Mouse (Mus musculus) urinary bladder, postnatal 0 days (tissue): ENCODE data around the gene Gpha2. TPM values are rescaled to one million over a fixed set of nuclear protein-coding genes. Genes with fewer than 3 reads are reported as not detected.

Experiments
- microRNA counts: library from miRNA; unstranded; fragments of <30 nt; microRNA quantifications from one replicate; lab custom pipeline; 2016
- microRNA-seq: library from miRNA; unstranded; fragments of <30 nt; microRNA quantifications from one replicate; pipeline ENCODE4, GENCODE M21; 2016
- polyA plus RNA-seq: library from polyadenylated mRNA; unstranded; fragments of >200 nt; fragmentation: Nextera tagmentation; extraction: Ambion mirVana; gene quantifications from 2 replicates; pipeline ENCODE4 v1.2.1, GENCODE M21; 2015

The Gpha2 gene
- 0.37 and 0.65 TPM in 2 replicates for polyA plus RNA-seq

GRCm38 (mm10) chr19:6226135-6226534 lies at the start of gene Gpha2:
Gene Gpha2, plus strand, starts transcription at chr19:6226380.

GRCm38 (mm10) chr19:6184131-6184530 lies 42.0 kb upstream of the Gpha2 start, which contains the start of gene Majin:
Gene Majin, plus strand, starts transcription at chr19:6184388.

GRCm38 (mm10) chr19:6235084-6236052 lies 9.2 kb downstream of the Gpha2 start, which contains the start of gene Ppp2r5b:
Gene Ppp2r5b, minus strand, starts transcription at chr19:6235872.

DNA sequence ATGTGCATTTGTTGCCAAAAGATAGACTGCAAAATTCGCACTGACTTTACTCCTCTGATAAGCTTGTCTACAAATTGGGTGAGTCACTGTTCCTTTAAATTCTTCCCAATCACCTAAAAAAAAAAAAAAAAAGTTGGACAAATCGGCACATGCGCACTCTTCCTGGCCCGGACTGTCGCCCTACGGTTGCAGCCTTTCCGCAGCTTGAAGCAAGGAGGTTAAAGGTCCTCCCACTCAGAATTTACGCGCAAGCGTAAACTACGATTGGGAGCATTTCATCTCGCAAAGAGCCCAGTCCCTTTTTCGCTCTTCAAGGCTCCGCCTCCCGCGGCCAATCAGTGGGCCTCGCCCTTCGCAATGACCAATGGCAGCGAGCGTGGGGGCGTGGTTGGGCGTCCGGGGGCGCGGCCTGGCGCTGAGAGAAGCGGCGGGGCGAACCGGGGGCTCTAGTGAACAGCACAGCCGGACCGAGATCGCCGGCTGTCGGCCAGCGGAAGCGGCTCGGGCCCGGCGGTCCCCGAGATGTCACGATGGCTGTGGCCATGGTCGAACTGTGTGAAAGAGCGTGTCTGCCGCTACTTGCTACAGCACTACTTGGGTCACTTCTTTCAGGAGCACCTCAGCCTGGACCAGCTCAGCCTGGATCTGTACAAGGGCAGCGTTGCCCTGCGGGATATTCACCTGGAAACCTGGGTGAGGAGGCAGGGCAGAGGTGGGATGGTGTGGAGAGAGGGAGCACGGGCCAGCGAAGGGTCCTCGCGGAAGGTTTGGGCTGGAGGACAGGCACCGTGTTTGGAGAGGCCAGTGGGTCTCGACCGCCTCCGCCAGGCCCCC lies 15.3 kb downstream of the Gpha2 start, which contains the start of gene Atg2a:
TSS of gene Atg2a (plus strand) at position 395 of the 834 bp plus-strand sequence.

DNA sequence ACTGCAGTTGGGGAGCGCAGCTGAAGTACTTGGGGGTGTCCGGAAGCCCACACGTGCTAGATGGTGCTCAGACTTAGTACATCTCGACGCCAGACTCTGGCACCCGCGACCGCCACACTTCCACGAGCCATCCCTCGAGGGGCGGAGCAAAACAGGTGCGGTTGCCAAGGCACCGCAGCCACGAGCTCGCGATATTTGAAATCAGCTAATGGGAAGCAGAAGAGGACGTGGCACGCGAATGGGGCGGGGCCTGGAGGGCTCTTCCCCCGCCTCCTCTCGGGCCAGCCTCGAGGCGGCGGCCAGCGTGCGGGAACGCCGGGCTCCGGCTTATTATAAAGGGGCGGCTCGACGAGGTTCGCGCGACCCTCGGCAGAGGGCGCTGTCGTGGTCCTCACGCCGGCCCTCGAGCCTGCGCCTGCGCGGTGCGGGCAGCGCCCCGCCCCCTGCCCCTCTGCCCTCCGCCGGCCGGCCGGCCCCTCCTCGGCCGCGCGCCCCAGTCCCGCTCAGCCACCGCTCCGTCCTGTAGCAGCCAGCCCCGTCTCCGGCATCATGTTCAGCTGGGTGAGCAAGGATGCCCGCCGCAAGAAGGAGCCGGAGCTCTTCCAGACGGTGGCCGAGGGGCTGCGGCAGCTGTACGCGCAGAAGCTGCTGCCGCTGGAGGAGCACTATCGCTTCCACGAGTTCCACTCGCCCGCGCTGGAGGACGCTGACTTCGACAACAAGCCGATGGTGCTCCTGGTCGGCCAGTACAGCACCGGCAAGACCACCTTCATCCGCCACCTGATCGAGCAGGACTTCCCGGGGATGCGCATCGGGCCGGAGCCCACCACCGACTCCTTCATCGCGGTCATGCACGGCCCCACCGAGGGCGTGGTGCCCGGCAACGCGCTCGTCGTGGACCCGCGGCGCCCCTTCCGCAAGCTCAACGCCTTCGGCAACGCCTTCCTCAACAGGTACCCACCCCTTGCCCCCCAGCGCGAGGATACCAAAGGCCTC lies 50.5 kb downstream of the Gpha2 start, which contains the start of gene Ehd1:
TSS of gene Ehd1 (plus strand) at position 300 of the 996 bp plus-strand sequence.

MicroRNAs within 50 kb of the gene (microRNA counts, 519-probe panel; counts per million panel counts)
- microRNA mmu-miR-192 (lab: Ali Mortazavi, UCI) = 2,537 counts per million, percentile 35 among the panel's probes with 10 or more counts

Small RNA genes lying within 50 kb of the gene (microRNA-seq; reads per million reads assigned to microRNA genes)
- 134 reads per million, percentile 50 among the genes with 10 or more reads in this experiment for gene Mir192
- 70.8 reads per million, percentile 44 among the genes with 10 or more reads in this experiment for gene Mir194-2

Other genes with a start within 250 kb of the Gpha2 start
- 0.31 and 0.34 TPM in 2 replicates for gene Slc22a20, start 240.2 kb upstream of the Gpha2 start, polyA plus RNA-seq
- 30.2 and 32.8 TPM in 2 replicates for gene Capn1, start 210.5 kb upstream of the Gpha2 start, polyA plus RNA-seq
- gene Syvn1, start 179.8 kb upstream of the Gpha2 start, polyA plus RNA-seq = 16.7 and 19.3 TPM in 2 replicates
- gene Mrpl49, start 168.6 kb upstream of the Gpha2 start, polyA plus RNA-seq = 29.8 and 33.9 TPM in 2 replicates
- 611 and 659 TPM in 2 replicates for gene Fau, start 168.5 kb upstream of the Gpha2 start, polyA plus RNA-seq
- 27.6 and 28.5 TPM in 2 replicates for gene Znhit2, start 165.2 kb upstream of the Gpha2 start, polyA plus RNA-seq
- gene Tm7sf2, start 158.0 kb upstream of the Gpha2 start, polyA plus RNA-seq = 14.6 and 19.7 TPM in 2 replicates
- 37.0 and 41.4 TPM in 2 replicates for gene Vps51, start 149.1 kb upstream of the Gpha2 start, polyA plus RNA-seq
- gene Tmem262, start 146.3 kb upstream of the Gpha2 start, polyA plus RNA-seq = not detected in 2 replicates
- gene Gm28374, start 144.1 kb upstream of the Gpha2 start, polyA plus RNA-seq = 0.35 and 0.64 TPM in 2 replicates
- 46.9 and 47.9 TPM in 2 replicates for gene Zfpl1, start 141.4 kb upstream of the Gpha2 start, polyA plus RNA-seq
- gene Cdca5, start 141.4 kb upstream of the Gpha2 start, polyA plus RNA-seq = 4.7 and 8.0 TPM in 2 replicates
- not detected in 2 replicates for gene AC131692.1, start 132.0 kb upstream of the Gpha2 start, polyA plus RNA-seq
- 0.08 TPM in 1 of 2 replicates, not detected in the other for gene Naaladl1, start 120.6 kb upstream of the Gpha2 start, polyA plus RNA-seq
- gene Sac3d1, start 107.7 kb upstream of the Gpha2 start, polyA plus RNA-seq = 23.3 and 26.6 TPM in 2 replicates
- 14.6 and 15.8 TPM in 2 replicates for gene Snx15, start 98.1 kb upstream of the Gpha2 start, polyA plus RNA-seq
- 0.28 and 0.30 TPM in 2 replicates for gene Batf2, start 85.4 kb upstream of the Gpha2 start, polyA plus RNA-seq
- 54.9 and 59.2 TPM in 2 replicates for gene Arl2, start 84.8 kb upstream of the Gpha2 start, polyA plus RNA-seq
- gene Majin, start 42.0 kb upstream of the Gpha2 start, polyA plus RNA-seq = not detected in 2 replicates
- gene Ppp2r5b, start 9.5 kb downstream of the Gpha2 start, polyA plus RNA-seq = 19.3 and 25.7 TPM in 2 replicates
- gene Atg2a, start 15.3 kb downstream of the Gpha2 start, polyA plus RNA-seq = 4.8 and 5.1 TPM in 2 replicates
- gene Ehd1, start 50.3 kb downstream of the Gpha2 start, polyA plus RNA-seq = 117 and 130 TPM in 2 replicates
- gene Cdc42bpg, start 80.1 kb downstream of the Gpha2 start, polyA plus RNA-seq = 1.1 and 1.4 TPM in 2 replicates
- 30.0 and 30.7 TPM in 2 replicates for gene Men1, start 108.6 kb downstream of the Gpha2 start, polyA plus RNA-seq
- 6.8 and 7.1 TPM in 2 replicates for gene Map4k2, start 114.8 kb downstream of the Gpha2 start, polyA plus RNA-seq
- 47.8 and 62.7 TPM in 2 replicates for gene Sf1, start 137.3 kb downstream of the Gpha2 start, polyA plus RNA-seq
- 20.6 and 23.6 TPM in 2 replicates for gene Pygm, start 158.0 kb downstream of the Gpha2 start, polyA plus RNA-seq
- gene Rasgrp2, start 173.0 kb downstream of the Gpha2 start, polyA plus RNA-seq = 128 and 137 TPM in 2 replicates
- gene Nrxn2, start 192.4 kb downstream of the Gpha2 start, polyA plus RNA-seq = 0.61 and 1.1 TPM in 2 replicates